Mouse (Mus musculus) right cerebral cortex, adult 18-20 months (tissue): ENCODE measurements around the gene Pir.

Source experiments
- DNase-seq: peaks from one replicate; pipeline ENCODE4 v3.0.0; 2022; ENCODE audit warnings: mixed read lengths

Pir gene

GRCm38 (mm10) chrX:164345359-164345938 is 76.3 kb downstream of the Pir start:
- DNase-seq, result no peak

GRCm38 (mm10) chrX:164348937-164349336 is 79.8 kb downstream of the Pir start:
- DNase-seq, result no peak

GRCm38 (mm10) chrX:164365153-164365865 is 96.1 kb downstream of the Pir start:
- no peak for DNase-seq

GRCm38 (mm10) chrX:164370576-164370975 is 101.4 kb downstream of the Pir start:
- DNase-seq, result no peak

GRCm38 (mm10) chrX:164373081-164373480 is 103.9 kb downstream of the Pir start, which contains the start of gene Vegfd:
TSS of gene Vegfd (plus strand) at chrX:164373378.
- peak; percentile 62 for DNase-seq

- DNase-seq, result no peak
Observed at GRCm38 (mm10) chrX:164374586-164374985, 105.4 kb downstream of the Pir start.

GRCm38 (mm10) chrX:164379721-164380120 is 110.5 kb downstream of the Pir start:
- no peak for DNase-seq

GRCm38 (mm10) chrX:164381618-164382408 is 112.6 kb downstream of the Pir start:
- peak; percentile 76 for DNase-seq

- no peak for DNase-seq
Observed at GRCm38 (mm10) chrX:164394091-164394490, 124.9 kb downstream of the Pir start.

- DNase-seq, result peak; percentile 19
Observed at GRCm38 (mm10) chrX:164398456-164398855, 129.3 kb downstream of the Pir start.

- no peak for DNase-seq
Observed at GRCm38 (mm10) chrX:164405080-164405649, 136.0 kb downstream of the Pir start.

- no peak for DNase-seq
Observed at GRCm38 (mm10) chrX:164406133-164407022, 137.2 kb downstream of the Pir start.

GRCm38 (mm10) chrX:164408301-164408927 is 139.2 kb downstream of the Pir start:
- no peak for DNase-seq

- DNase-seq, result no peak
Observed at GRCm38 (mm10) chrX:164410562-164410961, 141.4 kb downstream of the Pir start.

- DNase-seq, result no peak
Observed at GRCm38 (mm10) chrX:164416803-164417202, 147.6 kb downstream of the Pir start.

GRCm38 (mm10) chrX:164418008-164418407 is 148.8 kb downstream of the Pir start:
- DNase-seq, result peak; percentile 20

- peak; percentile 94 for DNase-seq
Observed at GRCm38 (mm10) chrX:164419471-164419939, 150.3 kb downstream of the Pir start, which contains the start of gene Piga. TSS of gene Piga (plus strand) at chrX:164419787.

- DNase-seq, result no peak
Observed at GRCm38 (mm10) chrX:164419955-164420354, 150.8 kb downstream of the Pir start.

- DNase-seq, result no peak
Observed at GRCm38 (mm10) chrX:164420518-164420917, 151.3 kb downstream of the Pir start.
